Mouse (Mus musculus) urinary bladder, postnatal 10 days (tissue): ENCODE measurements around the gene Babam2.

Experiments used
- DNase-seq: peaks from one replicate; pipeline ENCODE4 v3.0.0; 2022; ENCODE audit warnings: low spot score

The Babam2 gene

DNA sequence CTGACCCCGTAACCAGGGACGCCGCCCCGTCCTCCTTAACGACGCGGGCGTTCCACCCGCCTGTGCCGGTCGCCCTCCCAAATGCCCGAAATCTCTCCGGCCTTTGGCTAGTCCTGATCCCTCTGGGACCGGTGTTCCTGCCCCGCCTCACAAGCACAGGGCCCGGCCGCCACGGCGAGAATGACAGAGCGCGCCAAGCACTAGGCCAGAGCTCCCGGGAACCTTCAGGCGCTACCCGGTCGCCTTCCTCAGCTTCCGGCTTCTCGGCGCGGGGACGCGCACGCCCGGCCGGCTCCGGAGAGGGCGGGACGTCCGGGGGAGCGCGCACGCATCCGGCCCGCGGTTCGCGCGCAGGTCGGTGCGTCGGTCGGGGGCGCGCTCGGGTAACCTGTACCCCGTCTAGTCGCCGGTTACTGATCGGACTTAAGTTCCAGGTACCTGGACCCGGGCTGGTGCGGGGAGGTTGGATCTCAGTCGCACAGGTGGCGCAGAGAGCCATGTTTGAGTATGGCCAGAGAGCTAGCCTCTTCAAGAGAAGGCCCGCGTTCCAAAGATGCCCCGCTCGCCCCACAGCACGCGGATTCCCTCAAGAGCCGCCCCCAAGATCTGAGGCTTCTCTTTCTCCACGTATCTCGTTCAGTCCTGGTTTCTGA lies at the start of gene Babam2:
Babam2 (plus strand) TSS at position 41 of the 653 bp plus-strand sequence.
- DNase-seq, result peak; percentile 69

DNA sequence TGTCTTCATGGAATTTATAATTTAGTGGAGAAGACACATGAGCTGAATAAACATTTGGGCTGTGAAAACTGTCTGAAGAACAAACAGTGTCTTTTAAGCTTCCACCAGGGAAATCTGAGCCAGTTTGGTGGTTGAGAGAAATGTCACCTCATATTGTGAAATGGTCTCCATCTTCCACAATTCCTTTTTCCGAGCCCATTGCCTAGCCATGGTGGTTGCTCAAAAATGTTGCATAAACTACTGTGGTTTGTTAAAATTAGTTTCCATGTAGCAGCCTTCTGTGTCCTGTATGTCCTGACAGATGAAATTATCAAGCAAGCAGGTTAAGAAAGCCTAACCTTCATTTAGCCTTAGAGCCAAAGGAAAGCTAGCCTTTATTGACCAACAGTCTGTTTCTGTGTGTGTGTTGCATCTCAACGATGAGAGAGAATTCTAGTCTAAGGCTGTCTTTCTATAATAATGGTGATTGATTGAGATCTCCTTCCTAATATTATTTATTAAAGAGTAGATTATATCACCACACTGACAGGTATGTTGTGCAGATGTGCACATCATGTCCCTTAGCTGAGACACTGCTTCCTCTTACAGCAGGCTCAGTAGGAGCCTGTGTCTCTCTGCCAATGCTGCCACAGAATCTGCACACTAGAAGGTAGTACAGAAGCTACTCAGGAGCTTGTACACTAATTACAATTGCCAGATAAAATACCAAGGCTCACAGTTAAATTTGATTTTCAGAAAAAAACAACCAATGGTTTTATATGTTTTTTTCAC lies 46.8 kb upstream of the Babam2 start:
- no peak for DNase-seq

GRCm38 (mm10) chr5:31655688-31656190 lies 41.7 kb upstream of the Babam2 start:
- DNase-seq, result no peak

GRCm38 (mm10) chr5:31666176-31666575 lies 31.3 kb upstream of the Babam2 start:
- DNase-seq, result no peak

DNA sequence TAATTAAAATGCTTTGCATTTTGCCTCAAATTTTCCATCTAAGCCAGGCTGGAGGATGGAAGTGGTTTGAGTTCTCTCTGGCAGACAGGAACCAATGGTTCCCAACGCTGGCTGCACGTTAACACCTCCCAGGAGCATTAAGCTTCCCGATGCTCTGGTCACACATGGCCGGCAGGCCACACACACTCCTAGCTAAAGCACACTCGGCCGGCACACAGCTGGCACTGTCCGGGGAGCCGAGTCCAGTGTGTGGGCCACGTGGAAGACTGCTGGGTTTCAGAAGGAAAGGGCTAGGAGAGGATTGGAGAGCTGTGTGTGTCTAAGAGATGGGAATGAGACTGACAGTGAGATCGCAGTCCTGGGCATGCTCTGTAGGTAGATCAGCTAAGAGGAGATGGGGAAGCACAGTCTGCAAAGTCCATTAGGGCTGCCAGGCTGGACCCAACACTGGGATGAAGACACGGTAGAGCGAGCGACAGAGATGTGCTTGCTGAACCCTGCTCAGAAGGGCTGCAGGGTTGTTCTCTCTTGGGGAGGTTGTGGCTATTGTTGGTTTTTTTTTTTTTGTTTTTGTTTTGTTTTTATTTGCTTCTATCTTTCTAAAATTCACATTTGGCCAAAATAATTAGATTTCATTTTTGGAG lies 29.0 kb upstream of the Babam2 start:
- DNase-seq, result no peak

GRCm38 (mm10) chr5:31669984-31670383 lies 27.5 kb upstream of the Babam2 start:
- DNase-seq, result no peak

GRCm38 (mm10) chr5:31671137-31671536 lies 26.3 kb upstream of the Babam2 start:
- no peak for DNase-seq

- no peak for DNase-seq
Measured at GRCm38 (mm10) chr5:31673431-31673830, 24.1 kb upstream of the Babam2 start.

- no peak for DNase-seq
Measured at GRCm38 (mm10) chr5:31678000-31678399, 19.5 kb upstream of the Babam2 start.

DNA sequence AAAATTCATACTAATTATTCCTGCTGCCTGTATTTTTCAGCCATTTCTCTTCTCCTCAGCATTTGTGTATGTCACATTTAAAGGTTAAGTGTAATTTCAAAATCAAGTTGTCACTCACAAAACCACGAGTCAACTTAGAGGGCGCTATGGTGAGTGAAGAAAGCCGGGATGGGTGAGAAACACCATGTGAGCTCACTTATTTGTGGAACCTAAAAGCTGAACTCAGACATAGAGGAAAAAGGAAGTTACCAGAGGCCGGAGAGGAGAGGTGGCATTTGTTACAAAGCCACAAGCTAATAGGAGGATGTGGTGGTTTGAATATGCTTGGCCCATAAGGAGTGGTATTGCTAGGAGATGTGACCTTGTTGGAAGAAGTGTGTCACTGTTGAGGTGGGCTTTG lies 17.3 kb upstream of the Babam2 start:
- no peak for DNase-seq

DNA sequence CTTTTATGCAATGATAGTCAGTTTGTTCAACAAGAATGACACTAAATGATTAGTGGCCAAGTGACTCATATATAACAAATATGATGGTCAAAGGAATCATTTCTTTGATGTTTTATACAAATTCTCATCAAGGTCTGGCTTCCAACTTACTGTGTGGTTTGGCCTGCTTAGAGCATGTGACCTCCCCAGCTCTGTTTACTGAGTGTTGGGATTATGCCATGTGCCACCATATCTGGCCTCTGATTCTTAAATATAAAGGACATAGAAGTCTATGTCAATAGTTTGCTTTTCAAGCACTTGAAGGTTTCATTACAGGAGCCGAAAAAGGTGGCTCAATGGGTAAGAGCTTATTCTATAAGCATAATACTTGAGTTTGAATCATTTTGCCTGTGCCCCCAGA lies 15.2 kb upstream of the Babam2 start:
- no peak for DNase-seq

- no peak for DNase-seq
Measured at GRCm38 (mm10) chr5:31686040-31686439, 11.4 kb upstream of the Babam2 start.

- DNase-seq, result no peak
Measured at GRCm38 (mm10) chr5:31687972-31688371, 9.5 kb upstream of the Babam2 start.

DNA sequence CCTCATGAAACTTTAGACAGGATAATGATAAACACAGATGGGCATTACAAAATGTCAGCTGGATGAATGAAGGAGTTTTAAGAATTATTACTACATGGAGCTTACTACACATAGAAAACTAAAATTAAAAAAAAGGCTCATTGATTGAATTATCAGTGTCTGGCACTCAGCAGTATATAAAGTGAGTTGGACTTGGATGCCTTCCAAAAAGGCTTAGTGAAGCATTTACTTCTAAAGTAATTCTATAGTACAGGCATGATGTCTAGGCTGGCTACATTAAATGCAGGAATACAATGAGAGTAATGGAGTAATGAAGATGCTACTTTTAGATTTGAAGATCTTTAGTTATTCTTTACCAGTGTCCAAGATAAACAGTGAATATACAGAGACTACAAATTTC lies 4.3 kb upstream of the Babam2 start:
- DNase-seq, result no peak

GRCm38 (mm10) chr5:31696971-31697643 lies 377 bp upstream of the Babam2 start, which contains the start of gene Rbks:
Rbks (minus strand) TSS chr5:31697627.
- no peak for DNase-seq

- DNase-seq, result peak; percentile 59
Measured at GRCm38 (mm10) chr5:31698297-31698726, 828 bp downstream of the Babam2 start.

DNA sequence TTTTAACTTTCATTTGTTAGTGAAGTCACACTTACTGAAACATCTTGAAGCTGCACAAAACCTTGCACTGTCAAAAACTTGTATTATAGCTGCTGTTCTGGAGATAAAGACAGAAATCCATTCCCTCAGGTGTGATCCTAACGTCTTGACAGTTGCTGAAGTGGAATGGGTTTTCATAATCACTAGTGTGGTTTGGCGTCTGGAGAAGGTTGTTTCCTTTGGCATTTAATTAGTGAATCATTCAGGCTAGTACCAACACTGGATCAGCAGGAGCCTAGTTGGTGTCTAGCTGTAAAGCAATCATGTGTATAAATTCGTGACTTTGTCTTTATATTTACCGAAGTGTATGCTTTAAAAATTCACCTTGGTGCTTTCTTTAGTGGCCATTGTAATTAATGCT lies 1.4 kb downstream of the Babam2 start:
- DNase-seq, result no peak

- no peak for DNase-seq
Measured at GRCm38 (mm10) chr5:31699397-31699796, 1.9 kb downstream of the Babam2 start.

GRCm38 (mm10) chr5:31704971-31705370 lies 7.5 kb downstream of the Babam2 start:
- no peak for DNase-seq

- no peak for DNase-seq
Measured at GRCm38 (mm10) chr5:31706826-31707225, 9.3 kb downstream of the Babam2 start.

DNA sequence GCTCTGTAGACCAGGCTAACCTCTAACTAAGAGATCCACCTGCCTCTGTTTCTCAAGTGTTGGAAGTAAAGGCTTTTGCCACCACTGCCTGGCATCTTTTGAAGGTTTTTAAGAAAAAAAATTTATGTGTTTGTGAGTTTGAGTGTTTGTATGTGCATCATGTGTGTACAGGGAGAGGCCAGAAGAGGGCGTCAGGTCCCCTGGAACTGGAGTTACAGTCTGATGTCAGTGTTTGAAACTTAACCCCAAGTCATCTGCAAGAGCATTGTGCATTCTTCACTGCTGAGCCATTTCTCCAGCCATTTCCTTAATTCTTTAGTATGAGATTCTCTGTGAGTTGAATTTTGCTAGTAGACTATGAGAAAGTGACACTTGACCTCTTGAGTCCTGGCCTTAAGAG lies 11.9 kb downstream of the Babam2 start:
- DNase-seq, result no peak

- no peak for DNase-seq
Measured at GRCm38 (mm10) chr5:31713280-31713711, 15.8 kb downstream of the Babam2 start.
